Mouse (Mus musculus): Measurements from ENCODE around the gene Nos1ap.
A peak's percentile ranks its signal among the peaks of the same experiment; 100 is the strongest.

Gene Nos1ap

GRCm38 (mm10) chr1:170586715-170587114 lies 2.9 kb downstream of the Nos1ap start:
- no peak for DNase-seq

GRCm38 (mm10) chr1:170583925-170584324 lies 5.7 kb downstream of the Nos1ap start:
- no peak for DNase-seq

DNA sequence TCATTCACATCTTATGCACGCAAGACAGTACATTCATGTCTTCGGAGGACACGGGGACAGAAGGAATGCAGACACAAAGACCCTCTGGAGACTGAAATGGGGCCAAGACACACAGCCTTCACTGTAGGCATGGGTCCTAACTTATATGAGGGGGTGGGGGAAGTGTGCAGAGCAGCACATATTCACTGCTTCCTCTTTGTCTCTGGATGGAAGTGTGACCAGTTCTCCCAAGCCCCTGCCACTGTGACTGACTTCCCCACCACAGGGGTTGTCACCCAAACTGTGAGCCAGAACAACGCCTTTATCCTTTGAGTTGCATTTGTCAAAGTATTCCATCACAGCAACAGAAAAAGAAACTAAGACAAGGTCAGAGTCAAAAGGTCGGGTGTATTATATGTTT lies 7.3 kb downstream of the Nos1ap start:
- no peak for DNase-seq

DNA sequence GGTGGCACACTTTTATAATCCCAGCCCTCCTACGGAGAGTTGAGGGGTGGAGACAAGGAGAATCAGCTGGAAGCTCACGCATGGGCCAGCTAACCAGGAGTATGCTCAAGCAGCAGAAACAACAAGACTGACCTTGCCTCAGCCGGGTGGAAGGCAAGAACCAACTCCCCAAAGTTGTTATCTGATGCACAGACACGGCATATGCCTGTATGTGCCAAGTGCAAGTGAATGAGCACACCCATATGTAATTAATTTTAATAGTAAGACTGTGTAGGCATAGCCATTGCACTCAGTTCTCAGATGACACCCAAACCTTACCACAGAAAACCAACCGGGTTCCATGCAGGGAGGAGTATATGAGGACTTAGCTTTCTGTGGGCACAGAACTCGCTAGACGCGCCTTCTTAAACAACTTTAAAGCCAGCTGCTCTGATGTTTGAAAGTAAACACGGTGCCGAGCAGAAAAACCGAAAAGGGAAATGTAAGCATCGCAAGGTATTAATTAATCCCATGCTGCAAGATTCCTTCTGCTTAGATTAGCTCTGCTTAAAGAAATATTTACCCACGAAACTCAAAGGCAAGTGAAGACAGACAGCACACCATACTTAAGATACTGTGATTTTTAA lies 9.1 kb downstream of the Nos1ap start:
- no peak for DNase-seq

- peak; percentile 45 for DNase-seq
These were observed 10.2 kb downstream of the Nos1ap start for GRCm38 (mm10) chr1:170579476-170579875.

GRCm38 (mm10) chr1:170579063-170579462 lies 10.6 kb downstream of the Nos1ap start:
- no peak for DNase-seq

GRCm38 (mm10) chr1:170576728-170577065 lies 13.0 kb downstream of the Nos1ap start:
- DNase-seq = no peak

GRCm38 (mm10) chr1:170576012-170576727 lies 13.5 kb downstream of the Nos1ap start:
- DNase-seq = no peak

- no peak for DNase-seq
These were observed 16.5 kb downstream of the Nos1ap start for GRCm38 (mm10) chr1:170573117-170573516.

GRCm38 (mm10) chr1:170566969-170567368 lies 22.7 kb downstream of the Nos1ap start:
- no peak for DNase-seq

- no peak for DNase-seq
These were observed 23.1 kb downstream of the Nos1ap start for GRCm38 (mm10) chr1:170566538-170566937.

DNA sequence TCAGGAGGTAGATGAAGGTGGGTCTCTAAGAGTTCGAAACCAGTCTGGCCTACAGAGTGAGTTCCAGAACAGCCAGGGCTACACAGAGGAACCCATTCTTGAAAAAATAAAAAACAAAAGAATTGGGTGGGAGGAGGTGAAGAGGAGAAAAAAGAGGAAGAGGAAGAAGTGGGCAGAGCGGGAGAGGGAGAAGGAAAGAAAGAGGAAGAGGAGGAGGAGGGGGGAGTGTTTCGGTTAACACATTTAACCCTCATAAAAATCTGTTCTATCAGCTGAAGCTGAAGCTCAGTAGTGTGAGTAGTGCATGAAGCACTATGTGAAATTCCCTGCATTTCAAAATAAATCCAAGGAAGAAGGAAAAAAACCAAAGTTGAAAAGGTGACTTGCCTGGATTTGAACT lies 24.7 kb downstream of the Nos1ap start:
- no peak for DNase-seq

DNA sequence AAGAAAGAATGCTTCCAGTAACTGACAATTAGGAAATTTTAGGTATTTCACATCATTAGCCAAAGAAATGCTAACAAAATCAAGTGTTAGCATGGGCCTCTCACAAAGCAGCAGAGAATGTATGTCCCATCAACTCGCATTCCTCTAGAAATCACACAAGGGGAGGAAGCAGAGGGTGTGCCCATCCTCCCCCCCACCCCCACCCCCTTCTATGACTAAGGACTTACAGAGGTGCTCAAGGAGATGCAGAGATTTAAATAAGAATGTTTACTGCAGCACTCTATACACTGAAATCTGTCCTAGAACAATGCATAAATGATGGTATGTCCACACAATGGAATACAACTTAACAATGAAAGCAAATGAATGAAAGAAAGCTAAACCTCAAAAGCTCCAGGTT lies 27.2 kb downstream of the Nos1ap start:
- DNase-seq = no peak

GRCm38 (mm10) chr1:170560768-170561167 lies 28.9 kb downstream of the Nos1ap start:
- DNase-seq = peak; percentile 60

GRCm38 (mm10) chr1:170557962-170558361 lies 31.7 kb downstream of the Nos1ap start:
- no peak for DNase-seq

DNA sequence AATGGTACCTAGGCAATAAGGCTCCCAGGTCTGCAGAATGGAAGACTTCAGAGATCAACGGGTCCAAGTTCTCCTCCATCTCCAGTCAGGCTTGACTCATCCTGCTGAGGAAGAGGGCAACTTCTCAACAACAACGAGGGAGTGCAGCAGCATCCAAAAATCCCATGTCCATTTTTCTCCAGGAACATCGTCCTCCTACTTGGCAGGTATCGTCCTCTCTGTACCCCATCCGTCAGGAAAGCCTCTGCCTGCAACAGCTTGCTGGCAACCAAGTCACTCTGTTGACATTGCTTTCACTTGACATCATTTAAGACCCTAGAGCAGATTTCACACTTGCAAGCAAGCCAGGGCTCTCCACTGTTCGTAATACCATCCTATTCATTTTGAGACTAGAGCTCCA lies 33.0 kb downstream of the Nos1ap start:
- DNase-seq = no peak

DNA sequence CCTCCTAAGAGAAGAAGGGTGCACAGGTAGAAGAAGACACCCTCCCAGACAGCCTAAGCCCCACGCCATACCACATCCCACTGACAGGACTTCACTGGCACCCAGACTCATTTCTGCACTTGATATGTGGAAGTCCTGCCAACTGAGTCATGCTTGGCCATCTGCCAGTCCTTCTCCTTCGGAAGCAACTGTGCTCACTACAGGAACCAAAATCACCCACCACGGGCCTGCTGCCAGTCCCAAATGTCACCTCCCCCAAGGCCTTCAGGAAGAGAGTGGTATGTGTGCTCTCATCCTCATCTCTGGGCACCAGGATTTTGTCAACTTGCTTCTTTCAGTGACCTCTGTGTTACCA lies 34.7 kb downstream of the Nos1ap start:
- peak; percentile 72 for DNase-seq

DNA sequence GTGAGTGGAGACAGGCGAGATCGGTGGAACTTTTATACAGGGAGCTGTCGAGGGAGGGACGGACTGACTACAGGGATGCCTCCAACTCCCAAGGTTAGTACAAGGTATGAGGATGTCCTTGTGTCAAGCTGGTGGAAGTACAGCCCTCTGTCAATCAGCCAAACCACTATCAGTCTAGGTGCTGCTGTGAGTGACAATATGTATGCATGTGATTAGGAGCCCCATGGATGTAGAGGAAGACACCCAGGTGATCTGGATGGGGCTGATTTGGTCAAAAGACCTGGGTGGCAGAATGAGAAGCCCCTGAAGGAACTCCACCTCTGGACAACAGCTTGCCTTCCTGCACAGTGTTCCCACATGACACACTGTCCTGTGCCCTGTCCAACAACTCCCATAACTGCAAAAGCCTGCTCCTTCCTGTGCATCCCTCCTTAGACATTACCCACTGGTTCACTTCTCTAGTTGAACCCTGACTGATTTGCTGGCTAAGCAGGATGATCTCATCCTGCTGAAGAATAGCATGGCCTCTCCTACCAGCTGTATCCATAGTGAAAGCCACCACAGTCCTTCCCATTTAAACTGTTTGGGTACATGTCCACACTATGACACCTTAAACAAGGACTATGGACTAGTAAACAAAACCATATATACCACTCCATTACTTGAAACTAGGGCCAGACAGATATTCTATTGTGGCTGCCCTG lies 35.3 kb downstream of the Nos1ap start:
- no peak for DNase-seq

DNA sequence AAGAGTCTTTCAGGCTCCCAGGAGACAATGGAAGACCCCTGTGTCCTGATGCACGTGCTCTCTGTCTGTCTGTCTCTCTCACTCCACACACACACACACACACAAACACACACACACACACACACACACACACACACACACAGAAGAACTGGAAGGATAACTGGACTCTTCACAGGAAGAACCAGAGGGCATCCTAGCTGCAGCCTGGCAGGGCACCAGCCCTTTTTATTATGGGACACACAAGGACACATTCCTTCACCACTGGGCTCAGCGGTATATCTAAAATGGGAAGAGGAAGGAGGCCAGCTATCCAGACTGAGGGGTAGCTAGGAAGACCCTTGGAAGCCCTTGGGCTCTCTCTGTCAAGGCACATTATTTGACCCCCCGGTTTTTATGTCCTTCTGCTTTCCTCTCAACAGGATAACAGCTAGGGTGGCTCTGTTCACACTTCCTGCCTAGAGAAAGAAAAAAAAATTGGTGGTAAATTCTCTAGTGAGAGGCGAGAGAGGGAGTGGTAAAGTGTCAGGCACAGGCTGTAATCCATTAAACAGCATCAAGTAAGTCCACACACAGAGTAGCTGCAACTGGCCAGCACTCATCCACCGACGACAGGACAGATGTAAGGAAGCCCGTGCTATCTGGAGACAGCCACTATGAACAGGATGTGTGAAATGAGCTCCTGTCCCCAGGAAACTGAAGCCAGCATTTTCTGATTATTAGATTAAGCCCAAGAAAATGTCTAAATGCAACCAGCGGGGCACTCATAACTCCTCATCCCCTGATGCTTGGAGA lies 38.8 kb downstream of the Nos1ap start:
- DNase-seq = peak; percentile 40

GRCm38 (mm10) chr1:170549059-170549458 lies 40.6 kb downstream of the Nos1ap start:
- DNase-seq = peak; percentile 67

- DNase-seq = no peak
These were observed 41.4 kb downstream of the Nos1ap start for GRCm38 (mm10) chr1:170548192-170548795.

DNA sequence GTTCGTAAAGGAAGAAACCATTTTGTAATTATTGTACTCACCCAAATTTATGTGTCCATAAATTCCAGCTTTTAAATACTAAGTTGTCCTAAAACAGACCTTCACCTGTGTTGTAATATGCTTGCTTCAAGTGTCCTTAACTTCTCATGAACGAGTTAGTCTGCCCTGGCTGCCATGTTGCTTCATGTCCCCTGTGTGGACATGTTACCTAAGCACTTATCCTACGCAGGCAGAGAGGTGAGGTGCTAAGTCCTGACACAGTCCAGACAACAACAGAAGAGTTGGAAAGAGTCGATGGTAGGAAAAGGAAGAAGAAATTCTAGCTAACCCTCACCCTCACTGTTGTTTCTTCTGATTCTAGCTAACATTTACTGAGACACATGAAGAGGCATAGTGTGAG lies 43.4 kb downstream of the Nos1ap start:
- DNase-seq = no peak

DNA sequence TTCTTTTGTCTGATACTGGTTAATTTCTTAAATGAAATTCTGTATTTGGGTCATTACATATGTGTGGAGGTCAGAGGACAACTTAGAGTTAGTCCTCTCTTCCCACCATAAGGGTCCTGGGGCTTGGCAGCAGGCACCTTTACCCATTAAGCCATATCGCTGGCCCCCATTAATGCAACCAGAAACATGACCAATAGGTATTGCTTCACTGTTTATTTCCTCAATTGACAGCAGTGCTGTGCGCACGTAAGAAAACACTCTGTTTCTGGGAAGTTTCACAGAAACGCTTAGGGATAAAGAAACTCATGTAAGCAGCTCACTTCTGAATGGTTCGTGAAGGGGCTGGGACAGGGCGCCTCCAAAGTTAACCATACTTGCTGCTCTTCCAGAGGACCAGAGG lies 44.4 kb downstream of the Nos1ap start:
- no peak for DNase-seq
